Mouse (Mus musculus): Measurements from ENCODE around the gene Dcun1d4. TPM values are rescaled to one million over a fixed set of nuclear protein-coding genes. Genes with fewer than 3 reads are reported as not detected.
"Not testable (repeated sequence)": the region's sequence is repeated elsewhere in the genome, so short reads cannot be mapped to it uniquely, and the experiment has no call there.

Gene Dcun1d4
- total RNA-seq (2021) = 1 to 10 TPM; 6.7 to 8.9 TPM
- long read RNA-seq, experiment 1, full-length matches to known transcripts = 2 of 4 reads
- long read RNA-seq, experiment 1, partial matches to known transcripts = 0 of 4 reads
- long read RNA-seq, experiment 1, other reads (novel, unspliced or antisense) = 2 of 4 reads
- long read RNA-seq, experiment 2, full-length matches to known transcripts = 3 of 10 reads
- long read RNA-seq, experiment 2, partial matches to known transcripts = 0 of 10 reads
- long read RNA-seq, experiment 2, other reads (novel, unspliced or antisense) = 7 of 10 reads

DNA sequence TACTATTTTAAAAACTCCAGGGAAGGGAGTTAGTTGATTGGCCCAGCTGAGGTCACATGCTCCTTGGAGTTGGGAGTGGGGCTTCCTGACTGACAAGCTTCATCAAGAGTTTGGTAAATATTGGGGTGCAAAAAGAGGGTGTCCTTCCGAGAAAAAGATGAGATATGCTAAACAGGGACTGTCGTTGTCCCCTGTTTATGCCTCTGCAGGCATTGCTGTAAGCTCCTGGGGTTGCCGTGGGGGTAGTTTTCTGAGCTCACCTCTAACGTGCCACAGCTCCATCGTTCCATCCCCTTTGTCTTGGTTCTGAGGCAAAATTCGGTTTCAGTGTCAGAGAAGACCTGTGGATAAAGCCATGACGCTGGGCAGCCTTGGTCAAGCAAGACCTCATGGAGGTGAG is at the start of gene Dcun1d4:
TSS of gene Dcun1d4 (plus strand) at position 301 of the 400 bp plus-strand sequence.
- intact Hi-C loops (cut with DNase I) = no loop called here

DNA sequence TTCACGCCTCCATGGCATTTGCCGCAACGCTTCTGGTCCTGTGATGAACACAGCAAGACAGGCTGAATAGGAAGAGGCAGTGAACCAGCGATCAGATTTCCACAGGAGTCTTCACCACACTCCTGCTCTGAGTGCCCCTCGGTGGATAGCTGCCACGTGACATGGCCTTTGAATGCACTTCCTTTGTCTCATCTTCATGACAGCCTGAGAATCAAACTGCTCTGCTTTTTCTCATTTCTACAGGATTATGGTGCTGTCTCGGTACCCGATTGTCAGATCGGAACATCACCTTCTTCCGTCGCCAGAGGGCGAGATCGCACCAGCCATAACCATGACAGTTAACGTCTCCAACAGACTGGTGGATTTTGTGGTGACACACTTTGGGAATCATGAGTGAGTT is 49.2 kb upstream of the Dcun1d4 start:
- DNase-seq = peak; percentile 52 to 57
- intact Hi-C loops (cut with DNase I) = loop anchor here (1.0 to 10.0 kb wide), 2 partner anchors 103 to 206 kb away; no protein-coding TSS in a partner anchor

More for the DNA sequence above, at the start of gene Dcun1d4:
- no peak for DNase-seq

DNA sequence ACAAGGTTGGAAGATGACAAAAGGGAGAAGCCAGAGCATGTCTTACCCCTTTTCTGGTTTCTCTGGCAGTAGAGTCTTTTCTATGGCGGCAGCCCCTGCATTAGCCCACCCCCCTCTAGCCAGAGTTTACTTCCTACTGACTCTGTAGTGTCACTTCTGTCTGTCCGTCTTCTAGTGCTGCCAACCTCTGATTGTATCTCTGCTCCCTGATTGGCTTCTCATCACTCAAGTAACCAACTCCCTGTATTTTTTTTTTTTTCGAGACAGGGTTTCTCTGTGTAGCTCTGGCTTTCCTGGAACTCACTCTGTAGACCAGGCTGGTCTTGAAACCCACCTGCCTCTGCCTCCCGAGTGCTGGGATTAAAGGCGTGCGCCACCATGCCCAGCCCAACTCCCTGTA is 48.0 kb upstream of the Dcun1d4 start:
- intact Hi-C loops (cut with DNase I) = loop anchor here (1.0 to 10.0 kb wide), 2 partner anchors 102 to 201 kb away; no protein-coding TSS in a partner anchor
- DNase-seq = no peak

DNA sequence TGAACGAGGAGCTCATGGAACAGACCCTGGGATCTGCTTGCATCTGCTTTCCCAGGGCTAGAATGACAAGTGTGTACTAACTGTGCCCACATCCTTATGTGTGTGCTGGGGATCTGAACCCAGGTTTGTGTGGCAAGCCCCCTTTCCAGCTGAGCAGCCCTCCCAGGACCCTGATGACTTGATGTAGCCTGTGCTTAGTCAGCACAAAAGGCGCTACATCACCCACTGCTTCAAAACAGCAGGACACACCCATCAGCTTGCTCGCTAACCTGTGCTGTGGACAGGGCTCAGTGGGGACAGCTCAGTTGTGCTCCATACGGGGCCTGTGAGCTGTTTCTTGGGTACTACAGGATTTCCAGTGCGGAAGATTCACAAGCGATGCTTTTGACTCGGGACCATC is 46.0 kb upstream of the Dcun1d4 start:
- no peak for DNase-seq
- intact Hi-C loops (cut with DNase I) = loop anchor here (10.0 kb wide), 1 partner anchor 100 kb away; no protein-coding TSS in a partner anchor

DNA sequence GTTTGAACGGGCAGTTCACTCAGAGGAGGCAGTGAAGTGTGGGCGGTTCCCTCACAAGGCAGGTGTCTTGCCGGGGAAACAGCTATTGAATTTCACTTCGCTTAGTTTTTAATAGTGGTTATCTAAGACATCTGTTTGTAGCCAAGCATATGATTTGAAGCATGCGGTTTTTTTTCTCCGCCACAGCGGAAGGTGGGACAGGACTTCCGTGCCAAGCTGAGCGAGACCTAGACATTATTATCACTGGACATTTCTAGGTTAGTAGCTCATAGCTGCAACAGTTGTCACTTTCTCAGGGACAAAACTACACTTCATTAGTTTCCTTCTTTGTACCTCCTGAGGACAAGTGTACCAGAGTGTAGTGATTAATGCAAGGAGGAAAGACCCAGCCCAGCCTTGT is 38.6 kb upstream of the Dcun1d4 start:
- intact Hi-C loops (cut with DNase I) = no loop called here
- no peak for DNase-seq

DNA sequence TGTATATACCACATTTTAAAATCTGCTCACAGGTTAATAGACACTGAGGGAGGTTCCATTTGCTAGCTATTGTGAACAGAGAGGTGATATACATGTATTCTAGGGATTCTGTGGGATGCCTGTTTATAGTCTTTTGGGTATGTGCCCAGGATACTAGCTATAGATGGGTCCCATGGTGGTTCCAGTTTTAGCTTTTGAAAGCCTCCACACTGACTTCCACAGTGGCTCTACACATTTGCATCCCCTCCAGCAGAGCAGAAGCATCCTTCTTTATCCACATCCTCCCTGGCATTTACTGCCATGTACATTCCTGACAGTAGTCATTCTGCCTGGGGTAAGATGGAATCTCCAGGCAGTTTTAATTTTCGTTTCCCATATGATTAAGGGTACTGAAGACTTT is 30.5 kb upstream of the Dcun1d4 start:
- no peak for DNase-seq
- intact Hi-C loops (cut with DNase I) = no loop called here

DNA sequence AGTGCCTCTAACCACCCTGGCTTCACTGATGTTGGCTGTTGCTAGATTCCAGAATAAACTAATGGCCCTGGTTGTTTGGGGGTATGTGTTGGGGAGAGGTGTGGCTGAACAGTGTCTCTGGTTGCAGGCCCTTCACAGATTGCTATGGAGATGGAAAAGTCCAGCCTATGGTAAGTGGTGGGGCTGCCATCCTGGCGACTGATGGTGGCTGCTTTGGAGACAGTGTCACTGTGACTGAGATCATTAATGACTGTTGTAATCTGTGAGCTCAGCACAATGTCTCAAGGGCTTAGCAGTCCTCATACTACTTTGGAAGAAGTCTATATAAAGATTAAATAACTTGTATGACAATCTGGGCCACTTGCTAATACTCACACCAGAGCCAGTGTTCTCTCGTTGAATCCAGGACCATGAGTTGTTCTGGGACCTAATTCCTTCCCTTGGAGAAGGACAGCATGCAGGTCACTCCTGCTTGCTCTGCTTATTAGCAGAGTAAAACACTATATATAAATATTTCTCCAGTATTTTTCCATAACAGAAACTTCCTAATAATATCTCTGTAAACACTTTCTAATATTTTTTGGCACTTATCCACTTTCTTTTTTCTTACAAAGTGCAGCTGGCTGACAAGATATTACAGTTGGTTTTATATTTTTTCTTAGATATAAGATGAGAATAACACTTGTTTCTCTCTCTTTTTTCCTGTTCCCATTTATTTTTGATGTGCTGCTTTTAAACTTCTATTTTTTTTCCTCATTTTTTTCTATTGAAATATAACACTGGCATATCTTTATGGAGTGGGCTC is 26.1 kb upstream of the Dcun1d4 start:
- intact Hi-C loops (cut with DNase I) = no loop called here
- no peak for DNase-seq

DNA sequence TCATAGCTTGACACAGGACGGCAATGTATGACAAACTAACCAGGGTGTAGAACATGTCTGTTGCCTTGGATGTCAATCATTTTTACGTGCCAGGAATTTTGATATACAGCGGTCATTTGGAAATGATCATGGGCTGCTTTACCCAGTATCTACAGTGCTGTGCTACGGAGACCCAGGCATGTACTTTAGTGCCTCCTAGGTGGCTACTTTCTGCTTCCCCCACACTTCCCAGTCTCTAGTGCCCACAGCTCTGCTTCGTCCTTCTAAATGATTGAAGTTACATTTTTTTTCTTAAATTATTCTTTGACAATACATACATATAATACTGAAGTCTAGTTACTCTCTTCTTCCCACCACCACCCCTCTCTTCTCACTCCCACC is 25.5 kb upstream of the Dcun1d4 start:
- intact Hi-C loops (cut with DNase I) = no loop called here

DNA sequence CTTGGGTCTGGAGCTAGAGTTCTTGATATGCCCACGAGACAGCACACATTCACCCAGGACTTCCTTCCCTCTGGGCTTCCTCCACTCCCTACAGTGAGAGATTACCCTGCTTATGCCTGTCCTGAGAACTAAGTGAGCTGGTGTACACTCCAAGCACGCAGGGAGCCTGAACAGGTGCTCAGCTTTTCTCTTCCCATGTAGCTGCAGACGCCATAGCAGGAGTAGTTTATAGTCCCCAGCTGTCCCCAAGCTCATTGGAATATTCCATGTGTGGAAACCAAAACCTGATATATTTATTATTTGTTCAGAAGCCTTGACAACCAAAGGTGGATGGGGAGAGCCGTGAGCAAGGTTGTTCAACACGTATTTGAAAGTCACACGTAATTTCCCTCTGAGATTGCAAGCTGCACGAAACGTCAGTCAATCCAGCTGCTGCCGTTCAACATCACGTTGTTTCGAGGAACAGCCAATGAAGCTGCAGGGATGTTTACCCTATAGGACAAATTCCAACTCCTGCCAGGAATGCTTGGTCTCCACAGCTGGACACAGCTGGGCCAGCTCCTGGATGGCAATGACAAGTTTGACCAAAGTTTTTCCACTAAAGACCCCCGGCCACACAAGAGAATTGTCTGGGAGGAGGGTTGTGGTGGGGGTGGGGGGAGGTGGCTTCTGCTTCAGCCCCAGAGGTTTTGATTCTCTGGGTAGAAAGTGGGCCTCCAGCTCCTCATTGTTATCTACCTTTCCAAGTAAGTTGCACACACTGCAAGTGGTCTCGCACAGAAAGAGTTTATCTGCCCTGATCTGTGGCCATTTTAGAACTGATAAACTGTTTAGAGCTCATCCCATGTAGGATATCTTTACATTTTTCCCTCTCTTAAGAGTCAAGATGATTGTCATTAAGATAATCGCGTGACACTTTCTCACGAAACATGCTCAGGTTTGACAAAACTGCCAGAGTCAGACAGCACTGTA is 12.1 kb upstream of the Dcun1d4 start:
- intact Hi-C loops (cut with DNase I) = no loop called here
- DNase-seq = no peak

More for the DNA sequence above, 25.5 kb upstream of the Dcun1d4 start:
- no peak for DNase-seq

DNA sequence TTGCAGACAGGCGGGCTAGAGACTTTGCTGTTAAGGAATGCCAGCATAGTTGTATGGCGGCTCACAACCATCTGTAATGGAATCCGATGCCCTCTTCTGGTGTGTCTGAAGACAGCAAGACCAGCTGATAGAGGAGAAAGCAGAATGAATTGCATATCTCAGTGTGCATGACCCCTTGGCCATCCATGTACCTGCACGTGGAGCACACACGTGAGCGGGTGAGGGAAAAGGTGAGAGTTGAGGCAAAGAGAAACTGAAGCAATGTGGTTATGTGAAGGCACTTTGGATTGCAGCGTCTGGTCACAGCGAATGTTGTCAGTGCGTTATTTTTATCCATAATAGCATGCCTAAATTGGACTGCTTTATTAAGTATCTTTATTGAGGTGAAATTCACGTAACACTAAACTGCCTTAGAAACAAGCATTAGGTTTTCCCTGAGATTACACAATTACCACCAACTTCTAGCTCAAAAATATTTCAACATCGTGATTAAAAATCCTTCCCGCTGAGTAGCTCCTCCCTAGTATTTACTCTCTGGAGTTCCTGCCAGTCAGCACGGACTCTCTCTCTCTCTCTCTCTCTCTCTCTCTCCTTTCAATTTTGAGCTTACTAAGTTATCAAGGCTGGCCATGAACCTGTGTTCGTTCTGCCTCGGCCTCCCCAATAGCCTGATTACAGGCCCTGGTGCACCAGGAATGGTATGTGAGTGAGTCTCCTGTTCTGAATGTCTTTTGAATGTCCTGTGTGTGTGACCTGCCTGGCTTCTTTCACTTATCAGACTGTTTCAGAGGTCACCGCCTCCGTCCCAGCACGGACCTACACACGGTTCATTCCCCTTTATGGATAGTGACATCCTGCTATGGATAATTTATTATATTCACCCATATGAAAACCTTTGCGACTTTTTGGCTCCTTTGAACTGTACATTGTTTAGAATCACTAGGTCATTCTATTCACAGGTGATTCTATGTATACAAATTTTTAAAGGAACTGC is 6.1 kb upstream of the Dcun1d4 start:
- no peak for DNase-seq
- intact Hi-C loops (cut with DNase I) = no loop called here

DNA sequence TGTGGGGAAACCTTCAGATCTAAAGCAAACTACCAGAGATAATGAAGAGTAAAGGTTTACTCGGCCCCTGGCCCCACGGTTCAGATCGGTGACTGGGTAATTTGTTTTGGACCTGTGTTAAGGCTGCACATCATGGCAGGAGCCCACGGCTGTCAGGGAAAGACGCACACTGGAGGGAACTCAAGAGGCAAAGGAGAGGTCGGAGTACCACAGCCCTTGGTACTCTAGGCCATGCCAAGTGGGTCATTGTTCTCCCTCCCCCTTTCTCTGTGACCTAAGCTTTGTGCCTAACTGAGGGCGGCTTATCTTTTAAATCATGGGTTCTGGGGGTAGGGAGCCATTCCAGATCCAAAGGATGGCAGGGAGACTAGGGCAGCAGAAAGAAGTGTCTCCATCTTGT is 601 bp downstream of the Dcun1d4 start:
- intact Hi-C loops (cut with DNase I) = no loop called here
- no peak for DNase-seq

DNA sequence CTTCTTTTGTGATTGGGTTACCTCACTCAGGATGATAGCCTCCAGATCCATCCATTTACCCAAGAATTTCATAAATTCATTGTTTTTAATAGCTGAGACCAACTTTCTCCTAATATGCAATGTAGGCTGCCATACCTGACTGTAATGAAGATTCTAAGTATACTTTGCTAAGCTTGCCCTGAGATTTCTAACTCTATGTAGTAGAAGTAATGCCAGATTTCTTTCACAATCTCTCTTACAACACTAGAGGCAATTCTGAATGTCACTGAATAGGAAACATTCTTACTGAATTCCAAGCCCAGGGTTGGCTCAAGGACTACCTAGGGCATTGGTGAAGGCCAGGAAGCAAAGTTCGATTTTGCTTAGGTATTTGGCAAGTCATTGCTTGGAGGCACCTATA is 1.6 kb downstream of the Dcun1d4 start:
- intact Hi-C loops (cut with DNase I); DNase-seq: not testable (repeated sequence)

DNA sequence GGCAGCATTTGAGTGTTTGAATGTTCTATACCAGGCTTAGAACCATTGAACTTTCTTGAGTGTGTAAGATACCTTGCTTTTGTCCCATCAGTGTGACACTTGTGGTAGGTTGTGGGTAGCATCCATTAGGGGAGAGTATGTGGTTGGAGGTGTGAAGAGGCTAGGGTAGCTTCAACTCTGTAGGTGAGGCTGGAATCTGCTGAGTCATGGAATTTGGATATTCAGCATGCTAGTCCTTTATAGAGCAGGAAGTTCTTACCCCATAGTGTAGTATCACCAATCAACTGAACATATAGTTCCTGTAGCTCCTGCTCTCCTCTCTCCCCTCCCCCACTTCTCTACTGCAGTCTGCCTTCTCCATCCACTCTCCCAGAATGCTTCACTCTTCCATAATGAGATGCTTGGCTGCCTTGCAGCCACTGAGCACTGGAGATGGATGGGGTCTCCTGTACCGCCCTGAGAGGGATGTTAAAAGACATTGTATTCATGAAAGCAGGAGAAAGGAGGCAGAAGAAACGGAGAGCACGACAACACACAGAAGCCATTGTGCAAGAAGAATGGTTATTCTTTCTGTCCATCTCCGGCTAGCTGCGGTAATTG is 3.3 kb downstream of the Dcun1d4 start:
- DNase-seq = no peak
- intact Hi-C loops (cut with DNase I) = no loop called here

DNA sequence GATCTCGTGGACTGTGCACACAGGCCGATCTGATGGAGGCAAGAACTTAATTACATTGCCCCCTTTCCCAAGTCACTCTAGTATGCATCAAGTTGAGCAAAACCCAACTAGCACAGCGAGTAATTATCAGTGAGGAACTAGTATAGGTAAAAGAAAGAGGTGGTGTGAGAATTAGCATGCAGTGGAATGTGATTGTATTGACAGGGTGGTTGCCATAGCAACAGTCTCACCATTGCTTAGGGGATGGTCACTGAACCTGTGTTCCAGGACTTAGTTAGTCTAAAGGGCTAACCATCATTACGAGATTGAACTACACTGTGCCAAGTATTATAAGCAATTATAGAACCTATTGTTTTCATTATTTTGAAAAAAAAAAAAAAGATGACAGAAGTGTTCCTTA is 5.7 kb downstream of the Dcun1d4 start:
- intact Hi-C loops (cut with DNase I) = no loop called here
- no peak for DNase-seq

DNA sequence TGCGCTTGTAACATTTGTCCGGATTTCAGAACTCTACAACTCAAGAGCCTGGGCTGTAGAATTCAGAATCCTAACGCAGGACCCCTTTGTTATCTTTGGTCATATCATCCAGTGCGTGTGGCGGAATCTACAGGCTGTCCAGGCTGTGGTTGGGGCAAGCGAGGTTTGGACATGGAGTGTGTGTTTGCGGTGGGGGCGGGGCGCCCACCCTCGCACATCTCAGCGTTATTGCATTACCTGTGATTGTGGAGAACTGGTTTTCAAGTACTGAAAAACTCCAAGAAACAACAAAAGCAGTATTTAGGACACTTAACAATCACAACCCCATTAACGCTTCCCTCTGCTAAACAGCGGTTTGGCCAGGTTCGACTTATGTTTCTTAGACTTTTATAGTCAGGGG is 9.1 kb downstream of the Dcun1d4 start:
- intact Hi-C loops (cut with DNase I) = loop anchor here (5.0 kb wide), 1 partner anchor 712 kb away; no protein-coding TSS in a partner anchor
- DNase-seq = no peak

DNA sequence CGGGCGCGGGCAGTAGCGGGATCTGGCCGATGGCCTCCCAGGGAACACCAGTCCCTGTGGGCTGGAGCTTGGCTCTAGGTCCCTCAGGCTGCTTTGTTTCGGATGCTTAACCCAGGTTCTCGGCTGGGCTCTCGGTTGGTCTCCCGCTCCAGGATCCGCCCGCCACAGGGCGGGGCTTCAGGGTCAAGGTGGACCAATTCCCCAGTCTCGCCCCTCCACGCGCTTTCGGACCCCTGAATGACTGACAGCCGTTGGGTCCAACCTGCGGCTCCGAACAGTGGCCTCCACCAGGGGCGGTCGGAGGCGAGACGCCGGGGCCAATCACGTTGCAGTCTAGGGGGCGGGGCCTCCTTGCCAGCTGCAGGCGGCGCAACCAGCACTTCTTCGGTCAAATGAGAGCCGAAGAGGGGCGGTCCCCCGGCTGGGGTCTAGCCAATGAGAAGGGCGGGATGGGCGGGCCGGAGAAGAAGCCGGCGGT is 9.8 kb downstream of the Dcun1d4 start:
- peak; percentile 96 to 100 for DNase-seq
- intact Hi-C loops (cut with DNase I) = loop anchor here (5.0 kb wide), 1 partner anchor 712 kb away; no protein-coding TSS in a partner anchor

DNA sequence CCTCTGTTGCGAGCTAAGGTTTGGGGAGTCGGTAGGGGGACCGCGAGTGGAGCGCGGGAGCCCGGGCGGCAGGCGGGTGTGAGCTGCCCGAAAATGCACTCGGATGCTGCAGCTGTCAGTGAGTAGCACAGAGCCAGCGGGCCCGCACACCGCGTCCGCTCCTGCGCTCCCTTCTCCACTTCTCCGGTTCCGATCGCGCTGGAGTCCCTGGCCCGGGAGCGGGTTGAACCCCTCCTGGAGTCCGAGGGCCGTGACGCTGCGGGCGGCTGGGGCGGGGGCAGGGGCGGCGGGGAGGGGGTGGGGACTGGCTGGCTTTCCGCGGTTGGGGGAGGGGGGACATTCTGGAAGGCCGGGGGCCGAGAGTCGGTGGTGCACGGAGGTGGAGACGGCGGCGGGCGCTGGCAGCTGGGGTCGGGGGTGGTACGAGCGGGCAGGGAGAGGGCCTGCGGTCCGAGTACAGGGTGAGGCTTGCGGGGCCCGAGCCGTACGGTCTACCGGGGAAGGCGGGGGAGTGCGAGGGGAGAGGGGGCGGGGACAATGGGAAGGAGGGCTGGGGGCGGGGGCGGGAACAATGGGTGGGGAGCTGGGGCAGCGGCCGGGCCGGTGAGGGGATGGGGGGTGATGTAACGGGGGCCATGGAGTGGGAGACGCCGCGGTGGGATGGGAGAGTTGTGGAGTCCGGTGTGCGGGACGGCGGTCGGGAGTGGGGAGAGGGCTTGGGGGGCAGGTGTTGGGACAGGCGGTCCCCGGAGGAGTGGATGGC is 10.5 kb downstream of the Dcun1d4 start:
- intact Hi-C loops (cut with DNase I) = loop anchor here (5.0 kb wide), 1 partner anchor 711 kb away; no protein-coding TSS in a partner anchor
- DNase-seq = no peak

Measured in gastrocnemius, postnatal 36 days (tissue).